Mouse (Mus musculus) cerebellum, adult 2 months (tissue): ENCODE results near the gene Miga2. TPM values are rescaled to one million over a fixed set of nuclear protein-coding genes. Genes with fewer than 3 reads are reported as not detected.

Source experiments
- DNase-seq, 2 experiments: peaks; one replicate each; pipeline ENCODE4 v3.0.0; 2021
- H3K27ac ChIP-seq: fragments of 200-500 bp; 2 replicates; pipeline ENCODE4 v1.5.1; 2012; ENCODE audit warnings: low read length, control low read depth, inconsistent platforms; ENCODE audit not compliant: insufficient read depth
- H3K27me3 ChIP-seq: fragments of 200-500 bp; 2 replicates; pipeline ENCODE4 v1.6.1; 2012; ENCODE audit warnings: inconsistent platforms, mild to moderate bottlenecking, low read length, moderate library complexity; ENCODE audit not compliant: control insufficient read depth, insufficient read depth
- H3K4me1 ChIP-seq: fragments of 200-500 bp; 2 replicates; pipeline ENCODE4 v1.6.1; 2011; ENCODE audit warnings: low read length; ENCODE audit not compliant: control insufficient read depth, insufficient read depth
- H3K4me3 ChIP-seq: fragments of 200-500 bp; replicated peaks from 2 replicates; pipeline ENCODE3; 2011; ENCODE audit warnings: mild to moderate bottlenecking, low read depth, low read length, control low read depth; ENCODE audit not compliant: insufficient read depth
- CTCF ChIP-seq: fragments of 200-500 bp; IDR thresholded peaks from 2 replicates; pipeline ENCODE4 v1.5.1; 2011; ENCODE audit warnings: low read depth, mild to moderate bottlenecking, control low read depth, low read length, moderate library complexity, borderline replicate concordance; ENCODE audit not compliant: insufficient read depth
- POLR2A ChIP-seq: fragments of 200-500 bp; IDR thresholded peaks from 2 replicates; pipeline ENCODE4 v1.6.1; 2011; ENCODE audit warnings: low read length, control low read depth, borderline replicate concordance; ENCODE audit not compliant: insufficient read depth
- WGBS: fragments of 180-500 bp; shearing (Covaris S2); methylation state at CpG from one replicate; pipeline ENCODE4 v1.1.7; 2018; 5-methylcytosine and 5-hydroxymethylcytosine counted together
- polyA plus RNA-seq: library from polyadenylated mRNA; depleted of rRNA; stranded (reverse); fragments of >200 nt; gene quantifications from 2 replicates; pipeline ENCODE4 v1.2.3, GENCODE M21; 2012; rRNA removed

Gene Miga2
- polyA plus RNA-seq, 1 experiment, result 108 TPM

- Histone ChIP-seq H3K4me1 (peaks cover 10% of the 10 kb centered on the region), H3K27ac (peak overlapping the region; percentile 38), H3K4me3 (no peak overlapping the region), H3K27me3 (no peaks in the 10 kb centered on the region)
- no peak for DNase-seq
- 55% methylated on average over 6 of the region's 6 CpGs for WGBS
- TF ChIP-seq POLR2A (no peak), CTCF (no peak)
Measured at GRCm38 (mm10) chr2:30418259-30418658, 54.2 kb downstream of the Miga2 start.

DNA sequence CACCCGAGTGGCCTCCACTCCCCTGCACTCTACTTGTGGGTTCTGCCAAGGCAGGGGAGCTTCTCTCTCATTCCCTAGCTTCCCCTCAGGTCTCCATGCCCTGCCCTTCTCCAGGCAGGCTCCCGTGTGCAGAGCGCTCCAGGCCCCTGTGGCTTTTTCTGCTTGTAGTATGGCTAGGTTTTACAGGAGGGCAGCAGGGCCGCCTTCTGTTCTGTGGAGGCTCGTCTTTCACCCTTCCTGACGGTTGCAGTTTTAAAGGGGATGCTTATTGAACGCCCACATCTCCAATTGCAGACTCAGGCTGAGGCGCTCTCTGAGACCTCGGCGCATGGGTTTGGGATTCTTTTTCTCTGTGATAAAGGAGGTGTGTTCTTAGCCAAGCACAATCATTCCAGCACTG, 55.1 kb downstream of the Miga2 start:
- Histone ChIP-seq H3K27ac (peak overlapping the region; percentile 38), H3K27me3 (no peaks in the 10 kb centered on the region), H3K4me1 (peaks cover 10% of the 10 kb centered on the region), H3K4me3 (peak overlapping the region; percentile 24)
- 15% methylated on average over 10 of the region's 10 CpGs for WGBS
- peak in 1 of 2 experiments; percentile 42 for DNase-seq
- TF ChIP-seq POLR2A (no peak), CTCF (no peak)

DNA sequence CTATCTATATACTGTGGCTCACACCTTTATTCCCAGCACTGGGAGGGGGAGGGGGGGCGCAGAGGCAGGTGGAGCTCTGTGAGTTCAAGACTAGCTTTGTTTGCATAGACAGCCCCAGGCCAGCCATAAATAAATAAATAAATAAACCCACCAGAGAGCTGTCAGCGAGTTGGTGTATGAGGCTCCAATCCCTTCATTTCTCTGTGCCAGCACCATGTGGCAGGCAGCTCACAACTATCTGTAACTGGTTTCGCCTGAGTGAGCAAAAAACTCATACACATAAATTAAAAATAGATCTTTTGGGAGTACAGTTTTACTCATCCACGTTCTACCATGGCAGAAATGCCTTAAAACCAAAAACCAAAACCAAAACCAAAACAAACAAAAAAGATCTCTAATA, 57.4 kb downstream of the Miga2 start:
- peaks cover 10% of the 10 kb centered on the region for H3K4me1 ChIP-seq
- H3K4me3 ChIP-seq, result no peak overlapping the region
- 46% methylated on average over 4 of the region's 4 CpGs for WGBS
- no peak for TF ChIP-seq POLR2A
- no peak for TF ChIP-seq CTCF
- no peak overlapping the region for H3K27ac ChIP-seq
- no peak for DNase-seq
- no peaks in the 10 kb centered on the region for H3K27me3 ChIP-seq

DNA sequence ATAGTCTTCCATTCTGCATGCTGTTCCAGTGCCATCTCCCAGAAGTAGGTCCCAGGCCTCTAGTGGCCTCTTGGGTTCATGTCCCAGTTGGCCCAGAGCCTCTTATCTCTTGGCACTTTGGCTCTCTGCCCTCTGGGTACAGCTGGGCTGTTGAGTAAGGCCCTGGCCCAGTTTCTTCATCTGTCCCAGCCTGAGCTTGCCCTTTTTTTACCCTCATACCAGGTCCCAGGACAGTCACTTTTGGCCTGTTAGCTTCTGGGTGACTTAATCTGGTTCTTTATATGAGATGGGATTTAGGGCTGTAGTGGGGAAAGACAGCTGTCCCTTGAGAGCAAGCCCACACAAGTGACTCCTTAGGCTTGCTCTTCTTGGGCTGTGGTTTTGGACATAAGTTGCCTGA, 65.1 kb downstream of the Miga2 start:
- peak in 1 of 2 experiments; percentile 68 for DNase-seq

More for the DNA sequence above, 65.1 kb downstream of the Miga2 start:
- H3K27me3 ChIP-seq, result no peaks in the 10 kb centered on the region
- H3K4me3 ChIP-seq, result no peak overlapping the region
- H3K4me1 ChIP-seq, result 0 out of 2 replicates have a peak, but pooled peaks cover 3% of the 10 kb centered on the region
- TF ChIP-seq POLR2A, result no peak
- TF ChIP-seq CTCF, result no peak
- H3K27ac ChIP-seq, result no peak overlapping the region

Other genes with a start within 250 kb of the Miga2 start
- gene Zer1, start 239.6 kb upstream of the Miga2 start, polyA plus RNA-seq, result 137 and 154 TPM in 2 replicates
- gene Tbc1d13, start 230.5 kb upstream of the Miga2 start, polyA plus RNA-seq, result 57.7 and 58.2 TPM in 2 replicates
- gene Endog, start 192.7 kb upstream of the Miga2 start, polyA plus RNA-seq, result 52.9 and 54.1 TPM in 2 replicates
- 50.5 and 52.7 TPM in 2 replicates for gene Spout1, start 185.8 kb upstream of the Miga2 start, polyA plus RNA-seq
- 45.6 and 55.8 TPM in 2 replicates for gene Kyat1, start 158.4 kb upstream of the Miga2 start, polyA plus RNA-seq
- gene Lrrc8a, start 126.5 kb upstream of the Miga2 start, polyA plus RNA-seq, result 54.8 and 58.0 TPM in 2 replicates
- gene Gm28035, start 123.7 kb upstream of the Miga2 start, polyA plus RNA-seq, result 8.5 and 8.6 TPM in 2 replicates
- 25.7 and 30.2 TPM in 2 replicates for gene Phyhd1, start 98.0 kb upstream of the Miga2 start, polyA plus RNA-seq
- gene Gm28038, start 83.2 kb upstream of the Miga2 start, polyA plus RNA-seq, result not detected in 2 replicates
- gene Dolk, start 77.9 kb upstream of the Miga2 start, polyA plus RNA-seq, result 20.8 and 21.8 TPM in 2 replicates
- 19.4 and 22.9 TPM in 2 replicates for gene Nup188, start 77.8 kb upstream of the Miga2 start, polyA plus RNA-seq
- 509 and 525 TPM in 2 replicates for gene Sh3glb2, start 4.9 kb upstream of the Miga2 start, polyA plus RNA-seq
- 50.5 and 55.9 TPM in 2 replicates for gene Dolpp1, start 28.0 kb downstream of the Miga2 start, polyA plus RNA-seq
- 50.9 and 52.1 TPM in 2 replicates for gene Crat, start 51.6 kb downstream of the Miga2 start, polyA plus RNA-seq
- gene Ptpa, start 51.8 kb downstream of the Miga2 start, polyA plus RNA-seq, result 204 and 207 TPM in 2 replicates
- 5.1 and 7.5 TPM in 2 replicates for gene Ier5l, start 110.0 kb downstream of the Miga2 start, polyA plus RNA-seq
- 3.2 and 3.7 TPM in 2 replicates for gene Cstad, start 230.8 kb downstream of the Miga2 start, polyA plus RNA-seq